Mouse (Mus musculus): ENCODE results near the gene Iqgap2.

Iqgap2 gene

GRCm38 (mm10) chr13:95891491-95891925, at the start of gene Iqgap2:
Iqgap2 (minus strand) TSS chr13:95891922.
- no peak for DNase-seq (ENCODE audit: low spot score)

GRCm38 (mm10) chr13:95940811-95941210, 49.1 kb upstream of the Iqgap2 start:
- no peak for DNase-seq (ENCODE audit: low spot score)

GRCm38 (mm10) chr13:95924201-95924621, 32.5 kb upstream of the Iqgap2 start:
- no peak for DNase-seq (ENCODE audit: low spot score)

GRCm38 (mm10) chr13:95922626-95923025, 30.9 kb upstream of the Iqgap2 start:
- DNase-seq (ENCODE audit: low spot score), result no peak

- no peak for DNase-seq (ENCODE audit: low spot score)
These were observed 27.0 kb upstream of the Iqgap2 start for GRCm38 (mm10) chr13:95918624-95919284.

- no peak for DNase-seq (ENCODE audit: low spot score)
These were observed 21.3 kb upstream of the Iqgap2 start for GRCm38 (mm10) chr13:95913046-95913406.

- DNase-seq (ENCODE audit: low spot score), result no peak
These were observed 20.7 kb upstream of the Iqgap2 start for GRCm38 (mm10) chr13:95912157-95913045.

GRCm38 (mm10) chr13:95910270-95910669, 18.5 kb upstream of the Iqgap2 start:
- DNase-seq (ENCODE audit: low spot score), result no peak

GRCm38 (mm10) chr13:95909244-95909643, 17.5 kb upstream of the Iqgap2 start:
- DNase-seq (ENCODE audit: low spot score), result no peak

GRCm38 (mm10) chr13:95902696-95903095, 11.0 kb upstream of the Iqgap2 start:
- no peak for DNase-seq (ENCODE audit: low spot score)

GRCm38 (mm10) chr13:95899885-95900650, 8.3 kb upstream of the Iqgap2 start:
- DNase-seq (ENCODE audit: low spot score), result no peak

- no peak for DNase-seq (ENCODE audit: low spot score)
These were observed 4.8 kb upstream of the Iqgap2 start for GRCm38 (mm10) chr13:95896501-95896900.

GRCm38 (mm10) chr13:95893166-95893565, 1.4 kb upstream of the Iqgap2 start:
- no peak for DNase-seq (ENCODE audit: low spot score)

- DNase-seq (ENCODE audit: low spot score), result no peak
These were observed 956 bp upstream of the Iqgap2 start for GRCm38 (mm10) chr13:95892611-95893145.

- peak; percentile 52 for DNase-seq (ENCODE audit: low spot score)
These were observed 346 bp upstream of the Iqgap2 start for GRCm38 (mm10) chr13:95891926-95892610.

- DNase-seq (ENCODE audit: low spot score), result no peak
These were observed 761 bp downstream of the Iqgap2 start for GRCm38 (mm10) chr13:95890851-95891471.

GRCm38 (mm10) chr13:95889981-95890545, 1.7 kb downstream of the Iqgap2 start:
- no peak for DNase-seq (ENCODE audit: low spot score)

- no peak for DNase-seq (ENCODE audit: low spot score)
These were observed 2.4 kb downstream of the Iqgap2 start for GRCm38 (mm10) chr13:95889366-95889765.

- DNase-seq (ENCODE audit: low spot score), result no peak
These were observed 3.1 kb downstream of the Iqgap2 start for GRCm38 (mm10) chr13:95888621-95889020.

GRCm38 (mm10) chr13:95888170-95888569, 3.6 kb downstream of the Iqgap2 start:
- DNase-seq (ENCODE audit: low spot score), result no peak

GRCm38 (mm10) chr13:95887375-95887774, 4.3 kb downstream of the Iqgap2 start:
- DNase-seq (ENCODE audit: low spot score), result no peak

All from MN1 (cell line).